Mouse (Mus musculus) kidney, adult 10 weeks (tissue): ENCODE data around the gene Vmn1r120. TPM values are rescaled to one million over a fixed set of nuclear protein-coding genes. Genes with fewer than 3 reads are reported as not detected.

Experiments
- polyA plus RNA-seq: library from polyadenylated mRNA; stranded (reverse); fragments of 350-450 nt; fragmentation: Illumina TruSeq; extraction: RNeasy Lipid Tissue Mini Kit (QIAGEN cat#74804); gene quantifications from one replicate; pipeline ENCODE4 v1.2.3, GENCODE M21; 2014; ENCODE audit warnings: low read depth, low replicate concordance

Gene Vmn1r120
- not detected for polyA plus RNA-seq

DNA sequence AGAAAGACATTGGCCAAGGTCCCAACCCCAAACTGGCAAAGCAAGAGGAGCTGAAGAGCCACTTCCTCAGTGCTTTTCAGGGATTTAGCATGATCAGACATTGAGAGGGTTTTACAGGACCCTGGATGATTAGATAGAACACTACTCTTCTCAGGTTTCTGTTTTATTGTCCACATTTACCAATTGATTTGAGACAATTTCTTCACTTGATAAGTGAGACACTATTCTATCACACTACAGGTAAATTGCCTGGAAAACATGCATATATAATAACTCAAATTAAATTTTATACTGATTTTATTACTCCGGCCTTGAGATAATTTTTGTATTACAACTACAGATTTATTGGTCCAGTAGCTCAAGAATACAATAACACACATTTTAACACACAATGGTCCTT, at the start of gene Vmn1r120:
Gene Vmn1r120 (minus strand): TSS at position 101 of the 400 bp plus-strand sequence.

DNA sequence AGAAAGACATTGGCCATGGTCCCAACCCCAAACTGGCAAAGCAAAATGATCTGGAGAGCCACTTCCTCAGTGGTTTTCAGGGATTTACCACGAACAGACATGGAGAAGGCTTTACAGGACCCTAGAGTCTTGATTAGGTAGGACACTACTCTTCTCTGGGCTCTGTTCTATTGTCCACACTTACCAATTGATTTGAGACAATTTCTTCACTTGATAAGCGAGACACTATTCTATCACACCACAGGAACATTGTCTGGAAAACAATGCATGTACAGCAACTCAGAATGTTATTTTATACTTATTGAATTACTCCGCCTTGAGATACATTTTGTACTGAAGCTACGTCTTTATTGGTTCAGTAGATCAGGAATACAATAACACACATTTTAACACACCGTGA, 44.8 kb upstream of the Vmn1r120 start, which contains the start of gene Vmn1r121:
Gene Vmn1r121 (minus strand): TSS at position 101 of the 400 bp plus-strand sequence.

DNA sequence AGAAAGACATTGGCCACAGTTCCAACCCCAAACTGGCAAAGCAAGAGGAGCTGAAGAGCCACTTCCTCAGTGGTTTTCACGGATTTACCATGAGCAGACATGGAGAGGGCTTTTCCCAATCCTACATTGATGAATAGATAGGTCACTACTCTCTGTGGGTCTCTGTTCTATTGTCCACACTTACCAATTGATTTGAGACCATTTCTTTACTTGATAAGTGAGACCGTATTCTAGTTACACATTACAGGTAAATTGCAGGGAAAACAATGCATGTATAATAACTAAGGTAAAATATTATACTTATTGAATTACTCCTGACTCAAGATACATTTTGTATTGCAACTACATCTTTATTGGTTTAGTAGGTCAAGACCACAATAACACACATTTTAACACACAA, 41.2 kb downstream of the Vmn1r120 start, which contains the start of gene Vmn1r119:
Gene Vmn1r119 (minus strand): TSS at position 101 of the 400 bp plus-strand sequence.

Other genes with a start within 250 kb of the Vmn1r120 start
- gene Vmn1r114, start 241.6 kb downstream of the Vmn1r120 start, polyA plus RNA-seq, result not detected
- gene Vmn1r115, start 208.8 kb downstream of the Vmn1r120 start, polyA plus RNA-seq, result not detected
- not detected for gene Vmn1r116, start 181.5 kb downstream of the Vmn1r120 start, polyA plus RNA-seq
- gene Vmn1r117, start 169.7 kb downstream of the Vmn1r120 start, polyA plus RNA-seq, result not detected
- gene Vmn1r118, start 141.4 kb downstream of the Vmn1r120 start, polyA plus RNA-seq, result not detected
- not detected for gene Vmn1r119, start 41.3 kb downstream of the Vmn1r120 start, polyA plus RNA-seq
- gene Vmn1r121, start 44.7 kb upstream of the Vmn1r120 start, polyA plus RNA-seq, result not detected
- not detected for gene Vmn1r122, start 80.3 kb upstream of the Vmn1r120 start, polyA plus RNA-seq
- not detected for gene Vmn1r123, start 108.4 kb upstream of the Vmn1r120 start, polyA plus RNA-seq
- gene Gm5157, start 136.6 kb upstream of the Vmn1r120 start, polyA plus RNA-seq, result not detected
- gene Vmn1r124, start 206.8 kb upstream of the Vmn1r120 start, polyA plus RNA-seq, result not detected
- gene Vmn1r125, start 218.4 kb upstream of the Vmn1r120 start, polyA plus RNA-seq, result not detected
- not detected for gene Vmn1r126, start 247.7 kb upstream of the Vmn1r120 start, polyA plus RNA-seq